ENCODE assay signal across 12 mouse cellular contexts in the genomic region with DNA sequence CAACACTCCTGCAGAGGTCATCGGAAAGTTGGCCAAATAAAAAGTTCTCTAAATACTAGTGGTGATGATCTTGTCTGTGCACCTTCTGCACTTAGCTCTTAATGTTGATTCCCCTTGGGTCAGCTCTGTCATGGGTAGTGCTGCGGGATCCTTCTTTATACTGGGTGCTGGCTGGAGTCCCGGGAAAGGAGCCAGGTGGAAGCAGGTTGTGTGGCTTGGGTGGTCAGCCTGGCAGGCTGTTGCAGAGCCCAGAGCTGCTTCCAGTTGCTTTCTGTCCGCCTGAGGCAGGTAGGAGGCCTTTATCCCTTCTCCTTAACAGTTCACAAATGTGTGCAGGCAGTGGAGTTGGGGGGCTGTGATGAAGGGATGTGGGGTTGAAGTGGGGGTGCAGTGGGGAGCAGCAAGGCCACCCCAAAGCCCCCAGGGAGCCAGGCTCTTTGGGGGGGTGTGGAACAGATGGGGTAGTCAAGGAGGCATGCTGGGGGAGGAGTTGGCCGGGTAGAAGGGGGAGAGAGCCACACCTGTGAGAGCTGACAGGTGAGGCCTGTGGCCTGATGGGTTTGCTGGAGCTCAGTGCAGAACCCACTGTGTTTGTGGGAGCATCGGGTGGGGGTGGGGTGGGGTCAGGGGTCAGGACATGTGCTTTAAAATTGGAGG. TPM values are rescaled to one million over a fixed set of nuclear protein-coding genes. Genes with fewer than 3 reads are reported as not detected.
DNase-seq lines count a peak whose midpoint lies in the region; ATAC-seq and TF ChIP-seq lines count a peak whose summit lies in the region.
"Had no signal": no experiment of that assay in that cellular context is flagged by ENCODE, and none has a peak within 500 bp of the region (broad histone marks: within the 10 kb centered on the region; RNA-seq: fewer than 3 reads in every experiment).

No protein-coding gene starts in this region.

- no peak overlapping the region for H3K4me2 ChIP-seq in forebrain, postnatal 0 days (ENCODE audit: low read depth)
- peak overlapping the region; percentile 39 for H3K4me2 ChIP-seq in liver, embryonic 12.5 days
- H3K4me2 ChIP-seq: midbrain, embryonic 12.5 days had no signal

- no peaks in the 10 kb centered on the region for H3K9me3 ChIP-seq in forebrain, embryonic 10.5 days
- no peaks in the 10 kb centered on the region for H3K9me3 ChIP-seq in forebrain, postnatal 0 days (ENCODE audit: low read length)
- no peaks in the 10 kb centered on the region for H3K9me3 ChIP-seq in liver, embryonic 12.5 days (replicated peaks)
- H3K9me3 ChIP-seq: midbrain, embryonic 12.5 days had no signal

- H3K9ac ChIP-seq in forebrain, postnatal 0 days, result no peak overlapping the region
- 0 out of 2 replicates have a peak overlapping the region, but pooled peaks have one; percentile 8 for H3K9ac ChIP-seq in liver, embryonic 12.5 days
- H3K9ac ChIP-seq: midbrain, embryonic 12.5 days had no signal

- H3K4me1 ChIP-seq in forebrain, embryonic 10.5 days, result peaks cover 79% of the 10 kb centered on the region
- H3K4me1 ChIP-seq in forebrain, postnatal 0 days (ENCODE audit: insufficient read depth), result no peaks in the 10 kb centered on the region
- peaks cover 40% of the 10 kb centered on the region for H3K4me1 ChIP-seq in bone marrow, adult 2 months (ENCODE audit: control insufficient read depth, insufficient read depth, low read length)
- H3K4me1 ChIP-seq in liver, embryonic 12.5 days, result peaks cover 98% of the 10 kb centered on the region

- H3K4me3 ChIP-seq in forebrain, embryonic 10.5 days, result no peak overlapping the region
- no peak overlapping the region for H3K4me3 ChIP-seq in forebrain, postnatal 0 days (ENCODE audit: low read depth, low read length)
- H3K4me3 ChIP-seq in bone marrow, adult 2 months (replicated peaks; ENCODE audit: control insufficient read depth, low read depth, low read length), result peak overlapping the region; percentile 6
- no peak overlapping the region for H3K4me3 ChIP-seq in liver, embryonic 12.5 days
- H3K4me3 ChIP-seq: erythroblast, embryonic 14.5 days; midbrain, embryonic 12.5 days had no signal

- no peaks in the 10 kb centered on the region for H3K27me3 ChIP-seq in forebrain, embryonic 10.5 days (ENCODE audit: poor library complexity, severe bottlenecking)
- no peaks in the 10 kb centered on the region for H3K27me3 ChIP-seq in forebrain, postnatal 0 days (ENCODE audit: insufficient read depth, low read length)
- H3K27me3 ChIP-seq in liver, embryonic 12.5 days (replicated peaks), result no peaks in the 10 kb centered on the region
- H3K27me3 ChIP-seq: midbrain, embryonic 12.5 days; Patski had no signal

- TF ChIP-seq CTCF in forebrain, postnatal 0 days (IDR thresholded peaks at IDR 0.05; ENCODE audit: low read depth), result no peak
- no peak for TF ChIP-seq CTCF in bone marrow, adult 2 months (IDR thresholded peaks at IDR 0.05; ENCODE audit: control insufficient read depth, insufficient read depth, low read length)

- H3K27ac ChIP-seq in forebrain, embryonic 10.5 days, result peak overlapping the region; percentile 42
- H3K27ac ChIP-seq in forebrain, postnatal 0 days (ENCODE audit: low read depth, low read length), result no peak overlapping the region
- peak overlapping the region; percentile 80 for H3K27ac ChIP-seq in bone marrow, adult 2 months (ENCODE audit: control insufficient read depth, insufficient read depth, low read depth, low read length, poor library complexity)
- peak overlapping the region; percentile 74 for H3K27ac ChIP-seq in liver, embryonic 12.5 days
- H3K27ac ChIP-seq: midbrain, embryonic 12.5 days had no signal

- ATAC-seq in forebrain, postnatal 0 days, result no peak
- no peak for ATAC-seq in liver, embryonic 12.5 days

- WGBS in forebrain, embryonic 10.5 days, result 78% methylated on average over 6 of the region's 6 CpGs
- 73% methylated on average over 6 of the region's 6 CpGs for WGBS in forebrain, postnatal 0 days
- WGBS in bone marrow, adult 2 months, result 33% methylated on average over 6 of the region's 6 CpGs
- WGBS in liver, embryonic 12.5 days (ENCODE audit: insufficient replicate concordance), result 49% methylated on average over 6 of the region's 6 CpGs

- no peak for DNase-seq in forebrain, embryonic 10.5 days (ENCODE audit: extremely low spot score, low spot score)
- no peak for DNase-seq in forebrain, postnatal 0 days
- DNase-seq in kidney, postnatal 10 days, result peak; percentile 55
- no peak for DNase-seq in kidney, adult 8-10 months
- DNase-seq in frontal cortex, postnatal 25 days (ENCODE audit: low spot score in 2 of 2), result no peak
- no peak for DNase-seq in frontal cortex, postnatal 10 days (ENCODE audit: low spot score in 2 of 2)
- DNase-seq: gastrocnemius, postnatal 36 days had no signal

- peaks cover 4% of the 10 kb centered on the region; the same call in 1 of the 2 replicates for H3K36me3 ChIP-seq in forebrain, embryonic 10.5 days (replicated peaks)
- no peaks in the 10 kb centered on the region for H3K36me3 ChIP-seq in forebrain, postnatal 0 days (ENCODE audit: insufficient read depth)
- H3K36me3 ChIP-seq in liver, embryonic 12.5 days, result peaks cover 16% of the 10 kb centered on the region; the same call in 1 of the 2 replicates

- TF ChIP-seq POLR2A in bone marrow, adult 2 months (IDR thresholded peaks at IDR 0.05; ENCODE audit: borderline replicate concordance, control insufficient read depth, low read depth, low read length), result no peak

RNA-seq across cellular contexts. Expression of a gene that starts 5.8 kb away (rescaled TPM):
- 36.7 and 37.7 TPM in 2 replicates for polyA plus RNA-seq in forebrain, embryonic 10.5 days (2016; fragmentation: Nextera tagmentation; extraction: Ambion mirVana)
- total RNA-seq in forebrain, postnatal 0 days (2014; rRNA removed), result 43.4 and 45.0 TPM in 2 replicates
- polyA plus RNA-seq in forebrain, postnatal 0 days (2015; fragmentation: Nextera tagmentation; extraction: Ambion mirVana), result 37.9 and 39.0 TPM in 2 replicates
- 27.4 and 43.3 TPM in 2 replicates for polyA plus RNA-seq in bone marrow, adult 2 months (2011; ENCODE audit: insufficient read depth, insufficient read length, low replicate concordance, missing spikeins)
- polyA plus RNA-seq in liver, embryonic 12.5 days (2016; fragmentation: Nextera tagmentation; extraction: Ambion mirVana), result 40.5 and 45.1 TPM in 2 replicates

RNA-seq across cellular contexts. Expression of a gene that starts 26.6 kb away (rescaled TPM):
- polyA plus RNA-seq in forebrain, embryonic 10.5 days (2016; fragmentation: Nextera tagmentation; extraction: Ambion mirVana), result 0.30 TPM in 1 of 2 replicates, not detected in the other
- 5.0 and 6.3 TPM in 2 replicates for total RNA-seq in forebrain, postnatal 0 days (2014; rRNA removed)
- 10.4 and 10.8 TPM in 2 replicates for polyA plus RNA-seq in forebrain, postnatal 0 days (2015; fragmentation: Nextera tagmentation; extraction: Ambion mirVana)
- polyA plus RNA-seq in bone marrow, adult 2 months (2011; ENCODE audit: insufficient read depth, insufficient read length, low replicate concordance, missing spikeins), result not detected in 2 replicates
- polyA plus RNA-seq in liver, embryonic 12.5 days (2016; fragmentation: Nextera tagmentation; extraction: Ambion mirVana), result 0.15 and 0.16 TPM in 2 replicates
- polyA plus RNA-seq: erythroblast, embryonic 14.5 days; Patski had no signal

RNA-seq across cellular contexts. Expression of a gene that starts 29.9 kb away (rescaled TPM):
- polyA plus RNA-seq in forebrain, embryonic 10.5 days (2016; fragmentation: Nextera tagmentation; extraction: Ambion mirVana), result 0.48 TPM in 1 of 2 replicates, not detected in the other
- 2.5 TPM in 1 of 2 replicates, not detected in the other for total RNA-seq in forebrain, postnatal 0 days (2014; rRNA removed)
- 2.4 and 2.6 TPM in 2 replicates for polyA plus RNA-seq in forebrain, postnatal 0 days (2015; fragmentation: Nextera tagmentation; extraction: Ambion mirVana)
- 3.4 TPM in 1 of 2 replicates, not detected in the other for polyA plus RNA-seq in bone marrow, adult 2 months (2011; ENCODE audit: insufficient read depth, insufficient read length, low replicate concordance, missing spikeins)
- 0.73 and 0.77 TPM in 2 replicates for polyA plus RNA-seq in liver, embryonic 12.5 days (2016; fragmentation: Nextera tagmentation; extraction: Ambion mirVana)
- polyA plus RNA-seq: erythroblast, embryonic 14.5 days; Patski had no signal

RNA-seq across cellular contexts. Expression of a gene that starts 43.9 kb away (rescaled TPM):
- polyA plus RNA-seq in forebrain, embryonic 10.5 days (2016; fragmentation: Nextera tagmentation; extraction: Ambion mirVana), result 41.7 and 42.0 TPM in 2 replicates
- 15.6 and 20.8 TPM in 2 replicates for total RNA-seq in forebrain, postnatal 0 days (2014; rRNA removed)
- polyA plus RNA-seq in forebrain, postnatal 0 days (2015; fragmentation: Nextera tagmentation; extraction: Ambion mirVana), result 20.5 and 26.9 TPM in 2 replicates
- 10.2 and 20.3 TPM in 2 replicates for polyA plus RNA-seq in bone marrow, adult 2 months (2011; ENCODE audit: insufficient read depth, insufficient read length, low replicate concordance, missing spikeins)
- polyA plus RNA-seq in liver, embryonic 12.5 days (2016; fragmentation: Nextera tagmentation; extraction: Ambion mirVana), result 19.7 and 20.7 TPM in 2 replicates
